Mouse (Mus musculus): ENCODE data around the gene S100a4. TPM values are rescaled to one million over a fixed set of nuclear protein-coding genes. Genes with fewer than 3 reads are reported as not detected.

S100a4 gene
- polyA plus RNA-seq, 1 experiment from 2014 or later, result 18.3 TPM

DNA sequence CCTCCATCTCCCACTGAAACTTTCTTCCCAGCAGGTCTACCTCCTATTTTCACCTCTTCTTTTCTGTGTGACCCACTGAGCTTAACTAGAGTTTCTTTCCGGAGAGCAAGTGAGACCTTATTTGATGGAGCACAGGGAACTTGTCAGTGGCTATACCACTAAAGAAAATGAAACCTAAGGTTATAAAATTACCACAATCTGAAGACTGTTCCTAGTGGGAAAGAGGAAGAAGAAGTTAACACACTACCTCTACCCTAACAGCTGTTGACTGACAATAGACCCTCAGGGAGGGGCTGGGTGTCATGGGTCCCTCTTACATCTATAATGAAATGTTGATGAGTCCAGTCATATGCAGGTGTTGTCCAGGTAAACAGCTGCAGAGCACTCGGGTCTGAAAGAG, 28.4 kb downstream of the S100a4 start:
- H3K4me2 ChIP-seq (ENCODE audit: low read length), result no peak overlapping the region
- H3K4me1 ChIP-seq (replicated peaks; ENCODE audit: insufficient read depth, low read length), result no peaks in the 10 kb centered on the region
- 76% methylated on average over 2 of the region's 2 CpGs for WGBS
- H3K27ac ChIP-seq, result no peak overlapping the region
- no peaks in the 10 kb centered on the region for H3K9me3 ChIP-seq (replicated peaks; ENCODE audit: low read length)
- H3K4me3 ChIP-seq (replicated peaks; ENCODE audit: low read depth, low read length), result no peak overlapping the region
- DNase-seq (ENCODE audit: low spot score), result no peak
- no peak overlapping the region for H3K9ac ChIP-seq (ENCODE audit: low read depth, low read length)
- no peak for TF ChIP-seq CTCF (IDR thresholded peaks at IDR 0.05; ENCODE audit: low read depth)
- H3K27me3 ChIP-seq (ENCODE audit: insufficient read depth, low read length), result no peaks in the 10 kb centered on the region
- no peak for ATAC-seq (replicated peaks; ENCODE audit: low FRiP score, low read depth)
- H3K36me3 ChIP-seq (ENCODE audit: insufficient read depth, low read length), result no peaks in the 10 kb centered on the region

GRCm38 (mm10) chr3:90638511-90639275, 35.1 kb downstream of the S100a4 start:
- DNase-seq (ENCODE audit: low spot score) (no peak), ATAC-seq (replicated peaks; ENCODE audit: low FRiP score, low read depth) (no peak)
- Histone ChIP-seq H3K27me3 (ENCODE audit: insufficient read depth, low read length) (no peaks in the 10 kb centered on the region), H3K27ac (no peak overlapping the region), H3K9me3 (replicated peaks; ENCODE audit: low read length) (no peaks in the 10 kb centered on the region), H3K4me3 (replicated peaks; ENCODE audit: low read depth, low read length) (no peak overlapping the region), H3K9ac (ENCODE audit: low read depth, low read length) (no peak overlapping the region), H3K36me3 (ENCODE audit: insufficient read depth, low read length) (no peaks in the 10 kb centered on the region), H3K4me2 (ENCODE audit: low read length) (no peak overlapping the region), H3K4me1 (replicated peaks; ENCODE audit: insufficient read depth, low read length) (no peaks in the 10 kb centered on the region)
- WGBS, result 87% methylated on average over 1 of the region's 1 CpGs
- no peak for TF ChIP-seq CTCF (IDR thresholded peaks at IDR 0.05; ENCODE audit: low read depth)

DNA sequence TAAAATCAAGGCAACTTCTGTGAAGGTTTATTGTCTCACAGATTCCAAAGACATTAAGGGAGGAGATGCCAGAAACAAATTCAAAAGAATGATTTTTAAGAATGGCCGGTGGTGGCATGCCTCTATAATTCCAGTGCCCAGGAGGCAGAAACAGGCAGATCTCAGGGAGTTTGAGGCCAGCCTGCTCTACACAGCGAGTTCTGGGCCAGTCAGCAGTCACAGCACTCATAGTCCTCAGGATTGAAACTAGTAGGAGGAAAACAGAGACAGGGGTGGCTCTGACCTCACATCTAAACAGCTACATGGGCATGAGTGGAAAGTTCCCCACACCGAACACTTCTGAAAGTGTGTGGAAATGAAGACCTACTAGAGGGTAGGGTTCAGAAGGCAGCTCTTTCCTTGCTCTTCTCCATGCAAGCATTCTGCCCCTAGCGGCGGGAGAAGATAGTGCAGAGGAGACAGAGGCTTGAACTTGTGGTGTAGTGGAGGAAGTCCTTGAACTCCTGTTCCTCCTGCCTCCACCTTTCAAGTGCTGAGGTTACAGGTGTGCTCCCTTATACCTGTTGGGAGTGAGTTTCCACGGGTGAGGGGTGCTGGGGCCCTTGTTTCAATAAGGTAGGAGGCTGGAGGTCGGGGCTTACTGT, 36.1 kb downstream of the S100a4 start:
- Histone ChIP-seq H3K36me3 (ENCODE audit: insufficient read depth, low read length) (no peaks in the 10 kb centered on the region), H3K27me3 (ENCODE audit: insufficient read depth, low read length) (no peaks in the 10 kb centered on the region), H3K9ac (ENCODE audit: low read depth, low read length) (no peak overlapping the region), H3K27ac (no peak overlapping the region), H3K4me1 (replicated peaks; ENCODE audit: insufficient read depth, low read length) (no peaks in the 10 kb centered on the region), H3K4me3 (replicated peaks; ENCODE audit: low read depth, low read length) (no peak overlapping the region), H3K9me3 (replicated peaks; ENCODE audit: low read length) (no peaks in the 10 kb centered on the region), H3K4me2 (ENCODE audit: low read length) (no peak overlapping the region)
- WGBS, result 59% methylated on average over 7 of the region's 7 CpGs
- ATAC-seq (replicated peaks; ENCODE audit: low FRiP score, low read depth) (no peak), DNase-seq (ENCODE audit: low spot score) (peak; percentile 10)
- peak; percentile 68 for TF ChIP-seq CTCF (IDR thresholded peaks at IDR 0.05; ENCODE audit: low read depth)

GRCm38 (mm10) chr3:90640981-90641380, 37.4 kb downstream of the S100a4 start:
- ATAC-seq (replicated peaks; ENCODE audit: low FRiP score, low read depth), result no peak
- no peaks in the 10 kb centered on the region for H3K4me1 ChIP-seq (replicated peaks; ENCODE audit: insufficient read depth, low read length)
- H3K9ac ChIP-seq (ENCODE audit: low read depth, low read length), result no peak overlapping the region
- H3K4me3 ChIP-seq (replicated peaks; ENCODE audit: low read depth, low read length), result no peak overlapping the region
- no peak for TF ChIP-seq CTCF (IDR thresholded peaks at IDR 0.05; ENCODE audit: low read depth)
- no peak overlapping the region for H3K27ac ChIP-seq
- H3K27me3 ChIP-seq (ENCODE audit: insufficient read depth, low read length), result no peaks in the 10 kb centered on the region
- H3K36me3 ChIP-seq (ENCODE audit: insufficient read depth, low read length), result no peaks in the 10 kb centered on the region
- no peaks in the 10 kb centered on the region for H3K9me3 ChIP-seq (replicated peaks; ENCODE audit: low read length)
- no peak overlapping the region for H3K4me2 ChIP-seq (ENCODE audit: low read length)
- DNase-seq (ENCODE audit: low spot score), result no peak
- 77% methylated on average over 7 of the region's 7 CpGs for WGBS

DNA sequence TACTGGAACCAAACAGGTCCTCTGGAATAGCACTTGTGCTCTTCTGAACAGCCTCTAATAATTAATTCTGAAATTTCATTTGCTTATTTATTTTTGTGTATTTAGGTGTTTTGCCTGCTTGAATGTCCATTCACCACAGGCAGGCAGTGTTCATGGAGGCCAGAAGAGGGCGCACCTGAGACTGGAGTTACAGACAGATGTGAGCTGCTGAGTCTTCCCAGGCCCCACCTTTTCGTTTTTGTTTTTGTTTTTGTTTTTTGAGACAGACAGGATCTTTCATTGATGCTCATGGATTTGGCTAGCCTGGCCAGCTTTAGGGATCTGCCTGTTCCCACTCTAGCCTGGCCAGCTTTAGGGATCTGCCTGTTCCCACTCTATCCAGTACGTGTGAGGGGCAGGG, 40.6 kb downstream of the S100a4 start:
- no peak for ATAC-seq (replicated peaks; ENCODE audit: low FRiP score, low read depth)
- H3K27me3 ChIP-seq (ENCODE audit: insufficient read depth, low read length), result no peaks in the 10 kb centered on the region
- H3K4me1 ChIP-seq (replicated peaks; ENCODE audit: insufficient read depth, low read length), result no peaks in the 10 kb centered on the region
- TF ChIP-seq CTCF (IDR thresholded peaks at IDR 0.05; ENCODE audit: low read depth), result peak; percentile 72
- H3K4me2 ChIP-seq (ENCODE audit: low read length), result no peak overlapping the region
- no peak overlapping the region for H3K4me3 ChIP-seq (replicated peaks; ENCODE audit: low read depth, low read length)
- no peak overlapping the region for H3K9ac ChIP-seq (ENCODE audit: low read depth, low read length)
- H3K27ac ChIP-seq, result no peak overlapping the region
- no peaks in the 10 kb centered on the region for H3K36me3 ChIP-seq (ENCODE audit: insufficient read depth, low read length)
- DNase-seq (ENCODE audit: low spot score), result peak; percentile 50
- 49% methylated on average over 3 of the region's 3 CpGs for WGBS
- no peaks in the 10 kb centered on the region for H3K9me3 ChIP-seq (replicated peaks; ENCODE audit: low read length)

DNA sequence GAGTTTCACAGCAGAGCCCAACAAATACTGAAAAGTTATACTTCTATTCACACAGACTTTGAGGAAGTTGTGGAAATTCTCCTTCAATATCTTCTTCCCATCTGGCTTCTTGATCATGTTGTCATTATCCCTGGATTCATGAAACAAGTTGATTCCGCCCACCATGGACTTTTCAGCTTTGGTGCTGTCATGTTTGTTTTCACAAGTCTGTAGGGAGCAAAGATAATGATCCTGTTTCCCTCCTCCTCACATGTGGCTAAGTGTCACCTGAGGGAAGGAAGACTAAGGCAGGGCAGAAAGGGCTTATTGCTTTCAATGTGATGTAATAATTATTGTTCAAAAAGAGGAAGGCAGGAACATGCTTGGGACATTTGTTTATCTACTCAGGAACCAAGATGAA, 43.7 kb downstream of the S100a4 start:
- ATAC-seq (replicated peaks; ENCODE audit: low FRiP score, low read depth) (no peak), DNase-seq (ENCODE audit: low spot score) (no peak)
- Histone ChIP-seq H3K4me1 (replicated peaks; ENCODE audit: insufficient read depth, low read length) (no peaks in the 10 kb centered on the region), H3K36me3 (ENCODE audit: insufficient read depth, low read length) (no peaks in the 10 kb centered on the region), H3K27me3 (ENCODE audit: insufficient read depth, low read length) (no peaks in the 10 kb centered on the region), H3K27ac (no peak overlapping the region), H3K4me2 (ENCODE audit: low read length) (no peak overlapping the region), H3K4me3 (replicated peaks; ENCODE audit: low read depth, low read length) (no peak overlapping the region), H3K9me3 (replicated peaks; ENCODE audit: low read length) (no peaks in the 10 kb centered on the region), H3K9ac (ENCODE audit: low read depth, low read length) (no peak overlapping the region)
- no peak for TF ChIP-seq CTCF (IDR thresholded peaks at IDR 0.05; ENCODE audit: low read depth)
- WGBS, result 88% methylated on average over 1 of the region's 1 CpGs
